Mouse (Mus musculus) olfactory bulb, adult 2 months (tissue): Measurements from ENCODE around the gene Cyp2c23.

ENCODE experiments used
- CTCF ChIP-seq: fragments of 200-500 bp; IDR thresholded peaks from 2 replicates; pipeline ENCODE4 v1.5.1; 2012; ENCODE audit warnings: low read depth, mild to moderate bottlenecking, low read length, moderate library complexity; ENCODE audit not compliant: insufficient read depth
- POLR2A ChIP-seq: fragments of 200-500 bp; IDR thresholded peaks from 2 replicates; pipeline ENCODE4 v1.6.1; 2012; ENCODE audit warnings: mild to moderate bottlenecking, low read depth, low read length, moderate library complexity; ENCODE audit not compliant: insufficient read depth

DNA sequence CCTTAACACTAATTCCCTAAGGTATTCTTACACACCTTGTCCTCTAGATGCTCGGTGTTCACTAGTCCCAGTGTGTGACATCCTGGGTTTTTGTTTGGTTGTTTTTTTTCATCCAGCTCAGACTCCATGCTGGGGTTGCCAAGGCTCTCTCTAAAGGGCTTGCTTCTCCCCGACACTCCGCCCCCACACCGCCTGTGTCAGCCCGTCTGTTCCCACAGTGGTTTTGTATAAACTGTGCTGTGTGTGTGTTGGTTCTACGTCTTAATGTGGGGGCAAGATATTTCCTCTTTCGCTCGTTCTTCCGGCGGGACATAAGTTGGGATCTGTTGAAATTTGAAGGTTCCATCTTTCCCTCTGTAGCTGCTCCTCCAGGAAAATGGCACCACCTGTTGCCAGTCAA, 30.9 kb downstream of the Cyp2c23 start:
- TF ChIP-seq CTCF (no peak), POLR2A (no peak)
